Mouse (Mus musculus) liver, embryonic 13.5 days (tissue): ENCODE data around the gene Auts2. TPM values are rescaled to one million over a fixed set of nuclear protein-coding genes. Genes with fewer than 3 reads are reported as not detected.

Experiments used
- ATAC-seq: fragments of 200-750 bp; cut with Nextera tagmentation; 2 replicates; pipeline ENCODE4 v1.8.0; 2017; ENCODE audit warnings: low read depth, mild to moderate bottlenecking, moderate number of reproducible peaks, moderate library complexity
- DNase-seq: peaks from one replicate; pipeline ENCODE4 v3.0.0; 2022
- H3K27ac ChIP-seq: fragments of 300-500 bp; sonication (generic); 2 replicates; pipeline ENCODE4 v1.5.1; 2015; ENCODE audit warnings: moderate library complexity, mild to moderate bottlenecking, inconsistent platforms
- H3K27me3 ChIP-seq: fragments of 300-500 bp; sonication (generic); 2 replicates; pipeline ENCODE4 v1.6.1; 2015; ENCODE audit warnings: mild to moderate bottlenecking, inconsistent platforms
- H3K36me3 ChIP-seq: fragments of 300-500 bp; sonication (generic); 2 replicates; pipeline ENCODE4 v1.6.1; 2015; ENCODE audit warnings: mild to moderate bottlenecking, inconsistent platforms
- H3K4me1 ChIP-seq: fragments of 300-500 bp; sonication (generic); replicated peaks from 2 replicates; pipeline ENCODE4 v1.6.1; 2015; ENCODE audit warnings: inconsistent platforms
- H3K4me2 ChIP-seq: fragments of 300-500 bp; sonication (generic); 2 replicates; pipeline ENCODE4 v1.6.1; 2015; ENCODE audit warnings: inconsistent platforms, mild to moderate bottlenecking, moderate library complexity
- H3K4me3 ChIP-seq: fragments of 300-500 bp; sonication (generic); replicated peaks from 2 replicates; pipeline ENCODE4 v1.5.1; 2015; ENCODE audit warnings: mild to moderate bottlenecking, inconsistent platforms
- H3K9ac ChIP-seq: fragments of 300-500 bp; sonication (generic); 2 replicates; pipeline ENCODE4 v1.6.1; 2015; ENCODE audit warnings: mild to moderate bottlenecking, inconsistent platforms
- H3K9me3 ChIP-seq: fragments of 300-500 bp; sonication (generic); replicated peaks from 2 replicates; pipeline ENCODE4 v1.6.1; 2016; ENCODE audit warnings: inconsistent platforms
- WGBS: fragments of 180-500 bp; shearing (Covaris S2); methylation state at CpG from one replicate; pipeline ENCODE4 v1.1.7; 2015; ENCODE audit not compliant: insufficient replicate concordance; 5-methylcytosine and 5-hydroxymethylcytosine counted together
- polyA plus RNA-seq: library from polyadenylated mRNA; unstranded; fragments of >200 nt; fragmentation: Nextera tagmentation; extraction: Ambion mirVana; gene quantifications from 2 replicates; pipeline ENCODE4 v1.2.1, GENCODE M21; 2015

Auts2 gene
- polyA plus RNA-seq, 1 experiment from 2014 or later: 1.5 TPM

- Histone ChIP-seq H3K9me3 (no peaks in the 10 kb centered on the region), H3K27me3 (no peaks in the 10 kb centered on the region), H3K4me1 (peaks cover 17% of the 10 kb centered on the region), H3K9ac (no peak overlapping the region), H3K4me3 (no peak overlapping the region), H3K27ac (no peak overlapping the region), H3K4me2 (no peak overlapping the region), H3K36me3 (no peaks in the 10 kb centered on the region)
- no peak for DNase-seq
- ATAC-seq: no peak
Measured at GRCm38 (mm10) chr5:131960432-131960831, 582.7 kb downstream of the Auts2 start.

- H3K27me3 ChIP-seq: no peaks in the 10 kb centered on the region
- H3K27ac ChIP-seq: no peak overlapping the region
- peaks cover 17% of the 10 kb centered on the region for H3K4me1 ChIP-seq
- no peak overlapping the region for H3K4me2 ChIP-seq
- no peaks in the 10 kb centered on the region for H3K36me3 ChIP-seq
- H3K4me3 ChIP-seq: no peak overlapping the region
- 33% methylated on average over 3 of the region's 3 CpGs for WGBS
- H3K9ac ChIP-seq: no peak overlapping the region
- DNase-seq (no peak), ATAC-seq (no peak)
- H3K9me3 ChIP-seq: no peaks in the 10 kb centered on the region
Measured at GRCm38 (mm10) chr5:131956998-131957397, 586.1 kb downstream of the Auts2 start.

GRCm38 (mm10) chr5:131956090-131956489, 587.1 kb downstream of the Auts2 start:
- 14% methylated on average over 7 of the region's 7 CpGs for WGBS
- 0 out of 2 replicates have a peak overlapping the region, but pooled peaks have one; percentile 14 for H3K4me2 ChIP-seq

GRCm38 (mm10) chr5:131955227-131956016, 587.7 kb downstream of the Auts2 start:
- Histone ChIP-seq H3K4me2 (no peak overlapping the region), H3K4me3 (no peak overlapping the region), H3K4me1 (peaks cover 11% of the 10 kb centered on the region; the same call in 1 of the 2 replicates), H3K36me3 (no peaks in the 10 kb centered on the region), H3K9me3 (no peaks in the 10 kb centered on the region), H3K27ac (no peak overlapping the region), H3K27me3 (no peaks in the 10 kb centered on the region), H3K9ac (no peak overlapping the region)
- 63% methylated on average over 8 of the region's 8 CpGs for WGBS
- no peak for ATAC-seq
- DNase-seq: no peak

More at GRCm38 (mm10) chr5:131956090-131956489, 587.1 kb downstream of the Auts2 start:
- Histone ChIP-seq H3K27me3 (no peaks in the 10 kb centered on the region), H3K9me3 (no peaks in the 10 kb centered on the region), H3K9ac (no peak overlapping the region), H3K27ac (no peak overlapping the region), H3K36me3 (no peaks in the 10 kb centered on the region), H3K4me3 (no peak overlapping the region), H3K4me1 (peaks cover 11% of the 10 kb centered on the region)
- ATAC-seq: peak; percentile 48
- peak; percentile 2 for DNase-seq

- no peaks in the 10 kb centered on the region for H3K4me1 ChIP-seq
- no peaks in the 10 kb centered on the region for H3K27me3 ChIP-seq
- no peak overlapping the region for H3K4me2 ChIP-seq
- H3K9me3 ChIP-seq: no peaks in the 10 kb centered on the region
- H3K4me3 ChIP-seq: no peak overlapping the region
- no peaks in the 10 kb centered on the region for H3K36me3 ChIP-seq
- DNase-seq: no peak
- WGBS: 71% methylated on average over 7 of the region's 7 CpGs
- no peak overlapping the region for H3K27ac ChIP-seq
- no peak overlapping the region for H3K9ac ChIP-seq
- no peak for ATAC-seq
Measured at GRCm38 (mm10) chr5:131948571-131949151, 594.5 kb downstream of the Auts2 start.

GRCm38 (mm10) chr5:131946801-131947200, 596.3 kb downstream of the Auts2 start:
- WGBS: 52% methylated on average over 5 of the region's 5 CpGs
- ATAC-seq: no peak
- no peak overlapping the region for H3K9ac ChIP-seq
- H3K4me3 ChIP-seq: no peak overlapping the region
- no peaks in the 10 kb centered on the region for H3K9me3 ChIP-seq
- H3K4me1 ChIP-seq: no peaks in the 10 kb centered on the region
- no peak overlapping the region for H3K4me2 ChIP-seq
- H3K27me3 ChIP-seq: no peaks in the 10 kb centered on the region
- no peaks in the 10 kb centered on the region for H3K36me3 ChIP-seq
- no peak overlapping the region for H3K27ac ChIP-seq
- DNase-seq: no peak

- Histone ChIP-seq H3K27me3 (no peaks in the 10 kb centered on the region), H3K27ac (no peak overlapping the region), H3K9ac (no peak overlapping the region), H3K4me1 (no peaks in the 10 kb centered on the region), H3K36me3 (no peaks in the 10 kb centered on the region), H3K4me2 (no peak overlapping the region), H3K4me3 (no peak overlapping the region), H3K9me3 (no peaks in the 10 kb centered on the region)
- WGBS: 48% methylated on average over 2 of the region's 2 CpGs
- DNase-seq: no peak
- ATAC-seq: no peak
Measured at GRCm38 (mm10) chr5:131944761-131945160, 598.4 kb downstream of the Auts2 start.

GRCm38 (mm10) chr5:131928696-131929095, 614.4 kb downstream of the Auts2 start:
- no peak overlapping the region for H3K9ac ChIP-seq
- H3K27ac ChIP-seq: no peak overlapping the region
- DNase-seq: no peak
- no peaks in the 10 kb centered on the region for H3K36me3 ChIP-seq
- H3K27me3 ChIP-seq: no peaks in the 10 kb centered on the region
- ATAC-seq: no peak
- no peaks in the 10 kb centered on the region; the same call in 1 of the 2 replicates for H3K4me1 ChIP-seq
- no peak overlapping the region for H3K4me3 ChIP-seq
- 63% methylated on average over 7 of the region's 7 CpGs for WGBS
- H3K4me2 ChIP-seq: no peak overlapping the region
- no peaks in the 10 kb centered on the region for H3K9me3 ChIP-seq

- Histone ChIP-seq H3K36me3 (no peaks in the 10 kb centered on the region), H3K27me3 (no peaks in the 10 kb centered on the region), H3K9ac (no peak overlapping the region), H3K27ac (no peak overlapping the region), H3K4me1 (no peaks in the 10 kb centered on the region; the same call in 1 of the 2 replicates), H3K4me2 (no peak overlapping the region), H3K9me3 (no peaks in the 10 kb centered on the region), H3K4me3 (no peak overlapping the region)
- WGBS: 36% methylated on average over 4 of the region's 4 CpGs
- DNase-seq (no peak), ATAC-seq (no peak)
Measured at GRCm38 (mm10) chr5:131922759-131923158, 620.4 kb downstream of the Auts2 start.

GRCm38 (mm10) chr5:131922118-131922517, 621.0 kb downstream of the Auts2 start:
- Histone ChIP-seq H3K36me3 (no peaks in the 10 kb centered on the region), H3K9ac (no peak overlapping the region), H3K27ac (no peak overlapping the region), H3K4me3 (no peak overlapping the region), H3K27me3 (no peaks in the 10 kb centered on the region), H3K4me2 (no peak overlapping the region), H3K4me1 (no peaks in the 10 kb centered on the region; the same call in 1 of the 2 replicates), H3K9me3 (no peaks in the 10 kb centered on the region)
- WGBS: 37% methylated on average over 5 of the region's 5 CpGs
- DNase-seq: no peak
- no peak for ATAC-seq

- no peaks in the 10 kb centered on the region for H3K27me3 ChIP-seq
- no peak overlapping the region for H3K9ac ChIP-seq
- 64% methylated on average over 12 of the region's 12 CpGs for WGBS
- no peak overlapping the region for H3K27ac ChIP-seq
- H3K4me1 ChIP-seq: no peaks in the 10 kb centered on the region
- H3K36me3 ChIP-seq: no peaks in the 10 kb centered on the region
- no peak for ATAC-seq
- no peak for DNase-seq
- no peak overlapping the region for H3K4me3 ChIP-seq
- H3K4me2 ChIP-seq: no peak overlapping the region
- no peaks in the 10 kb centered on the region for H3K9me3 ChIP-seq
Measured at GRCm38 (mm10) chr5:131919983-131920777, 623.0 kb downstream of the Auts2 start.
